Mouse (Mus musculus): ENCODE measurements around the gene Gm1043. TPM values are rescaled to one million over a fixed set of nuclear protein-coding genes. Genes with fewer than 3 reads are reported as not detected.

Gene Gm1043
- polyA plus RNA-seq (2015; fragmentation: Nextera tagmentation; extraction: Ambion mirVana), result 0.22 and 0.27 TPM in 2 replicates

DNA sequence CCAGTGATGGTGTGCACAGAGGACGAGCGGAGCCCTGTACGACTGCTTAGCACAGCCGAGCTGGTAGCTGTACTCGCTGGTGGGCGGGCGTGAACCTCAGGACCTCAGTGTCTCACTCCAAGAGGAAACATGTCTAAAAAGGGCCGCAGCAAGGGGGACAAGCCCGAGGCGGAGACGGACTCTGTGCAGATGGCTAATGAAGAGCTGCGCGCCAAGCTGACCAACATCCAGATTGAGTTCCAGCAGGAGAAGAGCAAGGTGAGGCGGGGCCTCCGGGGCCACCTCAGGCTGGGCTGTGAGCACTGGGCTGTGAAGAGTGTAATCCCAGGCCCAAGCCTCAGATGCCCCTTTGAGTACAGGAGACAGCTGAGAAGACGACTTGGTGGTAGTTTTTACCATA is at the start of gene Gm1043:
Gene Gm1043, plus strand, starts transcription at position 130 of the 400 bp plus-strand sequence.
- no peak for DNase-seq (ENCODE audit: low spot score)

DNA sequence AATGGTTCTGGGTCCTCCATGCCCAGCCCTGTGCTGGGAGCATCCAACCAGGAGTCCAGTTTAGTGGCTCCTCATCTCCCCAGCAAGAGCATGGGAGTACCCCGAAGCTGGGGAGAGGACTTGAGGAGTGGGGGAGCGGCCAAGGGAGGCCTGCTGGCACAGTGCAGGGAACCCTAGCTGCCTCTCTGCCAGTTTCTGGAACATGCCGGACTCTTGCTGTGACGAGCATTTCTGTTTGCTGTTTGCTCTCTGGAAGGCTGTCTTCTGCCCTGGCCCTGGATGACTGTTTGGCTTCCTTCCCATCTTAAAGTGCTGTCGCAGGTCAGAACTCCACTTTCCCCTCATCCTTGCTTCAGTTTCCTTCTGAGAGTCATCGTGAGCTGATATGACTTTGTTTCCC is 49.3 kb upstream of the Gm1043 start:
- no peak for DNase-seq (ENCODE audit: low spot score)

DNA sequence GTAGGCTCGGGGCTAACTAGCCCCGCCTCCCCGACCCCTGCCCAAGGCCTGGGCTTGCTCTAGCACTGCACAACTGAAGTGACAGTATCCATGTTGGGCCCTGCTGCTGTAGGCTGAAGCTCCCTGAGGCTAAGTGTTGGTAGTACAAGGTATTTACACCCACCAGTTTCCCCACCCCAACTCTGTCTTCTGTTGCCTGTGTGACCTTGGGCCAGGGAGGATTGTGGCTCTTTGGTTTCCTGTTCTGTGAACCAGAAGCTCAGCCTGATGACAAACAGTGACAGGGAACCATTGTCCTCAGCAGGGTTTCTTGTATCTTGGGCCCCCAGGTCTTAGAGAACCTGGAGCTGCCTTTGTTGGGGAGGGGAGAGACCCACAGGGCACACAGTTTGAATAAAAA is 48.3 kb upstream of the Gm1043 start:
- DNase-seq (ENCODE audit: low spot score), result no peak

DNA sequence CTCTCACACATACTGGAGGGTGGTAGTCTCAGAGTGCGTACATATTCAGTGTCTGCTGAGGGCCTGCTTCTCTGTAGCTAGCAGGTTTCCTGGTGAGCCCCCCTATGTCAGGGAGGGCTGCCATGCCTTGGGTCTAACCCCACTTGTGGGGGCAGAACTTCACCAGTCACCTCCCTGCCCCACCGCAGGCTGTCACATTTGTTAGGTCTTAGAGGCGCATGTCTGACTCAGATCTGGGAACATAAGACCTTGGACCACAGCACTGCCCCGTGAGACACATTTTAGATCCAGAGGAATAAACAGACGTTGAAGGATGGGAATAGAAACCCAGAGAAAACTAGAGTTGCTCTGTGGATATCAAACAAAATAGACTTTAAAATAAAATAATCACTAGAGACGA is 45.3 kb upstream of the Gm1043 start:
- no peak for DNase-seq (ENCODE audit: low spot score)

DNA sequence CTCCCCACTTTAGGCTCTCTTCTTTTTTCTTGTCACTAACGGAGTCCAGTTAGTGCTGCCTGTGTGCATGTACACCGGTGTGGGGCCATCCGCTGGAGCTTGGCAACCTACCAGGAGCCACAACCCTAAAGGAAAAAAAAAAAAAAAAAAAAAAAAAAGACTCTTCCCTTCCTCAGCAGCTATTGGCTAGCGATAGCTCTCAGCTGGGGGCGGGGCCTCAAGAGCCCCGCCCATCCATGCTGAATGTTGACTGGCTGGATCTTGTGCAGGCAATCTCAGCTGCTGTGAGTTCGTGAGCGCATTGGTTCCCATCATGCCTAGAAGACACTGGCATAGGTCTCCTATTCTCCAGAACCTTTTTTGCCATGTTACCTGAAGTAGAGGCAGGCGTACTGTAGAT is 44.5 kb upstream of the Gm1043 start:
- peak; percentile 53 for DNase-seq (ENCODE audit: low spot score)

DNA sequence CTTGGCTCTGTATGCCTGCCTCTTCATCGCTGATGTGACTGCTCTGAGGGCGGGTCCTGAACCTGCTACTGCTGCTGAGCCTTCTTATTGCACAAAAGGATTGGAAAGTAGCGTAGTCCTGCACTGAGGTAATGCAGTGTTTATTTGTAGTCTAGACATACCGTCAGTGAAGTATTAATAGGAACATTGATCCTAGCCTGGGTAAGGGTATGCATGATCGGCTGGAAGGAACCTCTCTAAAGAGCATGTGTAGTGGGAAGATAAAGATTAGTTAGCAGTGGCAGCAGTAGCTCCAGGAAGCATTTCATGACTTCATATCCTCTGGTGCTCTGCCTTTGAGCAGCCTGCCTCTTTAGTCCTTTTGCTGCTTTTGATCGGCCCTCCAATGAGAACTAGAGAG is 43.5 kb upstream of the Gm1043 start:
- no peak for DNase-seq (ENCODE audit: low spot score)

DNA sequence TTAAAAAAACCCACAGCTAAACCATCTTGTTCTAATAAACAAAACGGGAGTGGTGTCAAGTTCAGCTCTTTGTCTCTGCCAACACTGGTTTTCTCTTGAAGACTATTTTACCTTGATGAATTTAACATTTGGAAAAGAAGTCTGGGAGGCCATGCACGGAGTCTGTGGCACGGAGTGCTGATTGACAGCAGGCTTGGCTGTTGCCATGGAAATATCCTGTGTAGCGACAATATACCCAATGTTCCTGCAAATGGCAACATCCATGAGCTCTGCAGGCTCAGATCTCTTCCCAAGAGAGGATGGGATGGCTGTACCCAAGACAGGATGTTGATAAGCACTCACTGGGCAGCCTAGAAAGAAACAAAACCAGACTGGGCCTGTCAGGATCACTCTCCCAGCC is 42.2 kb upstream of the Gm1043 start:
- DNase-seq (ENCODE audit: low spot score), result no peak

DNA sequence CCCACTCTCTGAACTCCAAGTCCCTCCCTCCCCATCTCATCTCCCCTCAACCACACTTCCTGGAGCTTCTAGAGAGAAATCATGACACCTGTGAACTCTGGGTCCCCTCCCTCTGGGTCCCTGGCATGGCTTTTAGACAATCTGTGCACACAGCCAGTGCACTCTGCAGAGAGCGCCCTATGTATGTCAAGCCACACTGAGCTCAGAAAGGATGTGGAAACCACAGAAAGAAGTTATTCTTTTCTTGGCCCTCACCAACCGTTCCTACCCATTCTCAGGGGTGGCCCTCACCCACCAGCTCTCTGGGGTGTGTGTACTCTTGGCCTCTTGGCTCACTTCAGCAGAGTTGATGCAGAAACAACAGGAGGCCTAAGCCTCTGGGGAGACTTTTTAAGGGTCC is 40.4 kb upstream of the Gm1043 start:
- peak; percentile 96 for DNase-seq (ENCODE audit: low spot score)

DNA sequence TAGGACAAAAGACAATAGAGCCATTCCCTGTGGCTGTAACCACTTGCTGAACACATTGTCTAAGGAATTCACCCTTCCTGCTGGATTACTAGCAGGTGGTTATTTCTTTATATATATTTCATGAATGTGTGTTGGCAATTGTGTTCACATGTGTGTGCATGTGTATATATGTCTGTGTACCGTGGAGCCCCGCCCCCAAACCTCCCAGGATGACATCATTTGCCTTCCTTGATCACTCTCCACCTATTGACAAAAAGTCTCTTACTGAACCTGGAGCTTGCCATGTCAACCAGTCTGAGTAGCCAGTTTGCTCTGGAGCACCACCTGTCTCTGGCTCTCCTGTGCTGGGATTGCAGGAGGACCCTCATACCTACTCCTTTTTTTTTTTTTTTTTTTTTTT is 39.6 kb upstream of the Gm1043 start:
- DNase-seq (ENCODE audit: low spot score), result peak; percentile 66

DNA sequence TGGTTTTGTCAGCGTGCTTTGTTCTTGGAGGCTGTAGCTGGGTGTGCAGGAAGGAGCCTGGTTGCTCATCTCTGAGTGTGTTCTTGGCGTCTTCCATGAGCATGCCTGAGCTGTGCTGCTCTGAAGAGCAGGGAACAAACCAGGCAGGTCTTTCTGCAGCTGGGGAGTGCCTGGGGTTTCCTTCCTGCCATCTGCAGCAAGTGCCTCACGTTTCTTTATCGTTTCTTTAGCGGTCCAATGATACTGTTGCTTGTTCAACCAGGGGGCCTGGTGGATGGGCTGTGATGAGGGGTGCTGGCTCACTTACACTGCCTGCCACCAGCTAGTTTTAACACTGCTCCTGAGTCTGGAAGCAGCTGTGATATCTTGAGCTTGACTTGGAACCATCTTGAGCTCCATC is 38.4 kb upstream of the Gm1043 start:
- DNase-seq (ENCODE audit: low spot score), result peak; percentile 75

DNA sequence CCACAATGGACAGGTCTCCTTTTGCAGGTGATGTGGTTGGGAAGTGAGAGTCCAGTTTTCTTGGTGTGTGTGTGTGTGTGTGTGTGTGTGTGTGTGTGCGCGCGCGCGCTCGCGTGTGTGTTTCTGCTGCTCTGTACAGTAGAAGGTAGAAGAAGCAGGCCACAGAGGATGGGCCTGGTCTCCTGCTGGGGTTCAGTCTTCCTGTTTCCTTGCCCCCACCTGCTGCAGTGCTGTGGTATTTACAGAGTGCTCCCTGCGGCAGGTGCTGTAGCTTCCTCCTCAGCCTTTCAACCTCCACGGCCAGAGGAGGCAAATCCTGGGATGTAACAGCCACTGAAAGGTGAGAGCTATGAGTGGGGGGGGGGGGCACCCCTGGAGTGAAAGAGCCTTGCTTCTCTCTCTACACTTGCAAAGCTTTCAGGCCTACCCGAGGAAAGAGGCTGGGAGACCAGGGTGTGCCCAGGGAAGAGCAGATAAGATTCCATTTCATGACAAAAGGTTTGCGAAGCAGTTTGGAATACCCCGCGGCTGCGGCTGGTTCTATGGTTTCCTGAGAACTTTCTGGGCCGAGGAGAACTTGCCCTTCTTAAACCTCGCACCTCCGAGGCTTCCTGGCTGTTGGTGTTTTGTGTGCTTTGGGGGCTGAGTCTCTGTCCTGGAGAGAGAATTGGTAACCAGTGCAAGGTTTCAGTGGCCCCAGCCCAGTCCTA is 37.8 kb upstream of the Gm1043 start:
- DNase-seq (ENCODE audit: low spot score), result peak; percentile 74

DNA sequence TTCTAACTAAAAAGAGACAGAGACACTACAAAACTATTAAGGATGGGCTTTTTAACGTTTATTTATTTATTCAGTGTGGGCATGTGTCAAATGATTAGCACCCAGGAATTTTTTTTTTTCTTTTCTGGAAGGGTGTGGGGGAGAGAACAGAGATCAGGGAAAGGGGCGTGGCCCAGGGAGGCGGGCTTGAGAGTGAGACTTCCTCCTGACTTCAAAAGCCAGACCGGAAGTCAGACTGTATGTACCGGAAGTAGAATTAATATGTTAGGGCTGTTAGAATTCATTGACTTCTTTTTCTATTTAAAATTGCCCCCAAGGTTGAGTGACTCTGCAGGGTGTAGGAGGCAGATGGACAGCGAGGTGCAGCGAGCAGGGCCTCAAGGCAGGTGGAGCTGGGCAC is 37.2 kb upstream of the Gm1043 start:
- peak; percentile 73 for DNase-seq (ENCODE audit: low spot score)

DNA sequence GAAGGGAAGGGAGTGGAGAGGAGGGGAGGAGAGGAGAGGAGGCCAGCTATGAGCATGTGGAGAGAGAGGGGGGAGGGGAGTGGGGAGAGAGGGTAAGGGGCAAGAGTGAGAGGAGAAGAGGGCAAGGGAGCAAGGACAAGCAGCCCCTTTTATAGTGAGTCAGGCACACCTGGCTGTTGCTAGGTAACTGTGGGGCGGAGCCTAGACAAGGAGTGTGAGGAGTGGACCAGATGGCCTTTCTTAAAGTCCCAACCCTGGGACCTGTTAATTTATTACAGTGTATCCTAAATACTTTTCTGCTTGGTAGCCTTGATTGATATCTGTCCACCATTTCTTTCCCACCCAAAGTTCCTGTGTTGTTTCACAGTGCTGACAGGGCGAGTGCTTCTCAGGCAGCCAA is 36.1 kb upstream of the Gm1043 start:
- DNase-seq (ENCODE audit: low spot score), result no peak

DNA sequence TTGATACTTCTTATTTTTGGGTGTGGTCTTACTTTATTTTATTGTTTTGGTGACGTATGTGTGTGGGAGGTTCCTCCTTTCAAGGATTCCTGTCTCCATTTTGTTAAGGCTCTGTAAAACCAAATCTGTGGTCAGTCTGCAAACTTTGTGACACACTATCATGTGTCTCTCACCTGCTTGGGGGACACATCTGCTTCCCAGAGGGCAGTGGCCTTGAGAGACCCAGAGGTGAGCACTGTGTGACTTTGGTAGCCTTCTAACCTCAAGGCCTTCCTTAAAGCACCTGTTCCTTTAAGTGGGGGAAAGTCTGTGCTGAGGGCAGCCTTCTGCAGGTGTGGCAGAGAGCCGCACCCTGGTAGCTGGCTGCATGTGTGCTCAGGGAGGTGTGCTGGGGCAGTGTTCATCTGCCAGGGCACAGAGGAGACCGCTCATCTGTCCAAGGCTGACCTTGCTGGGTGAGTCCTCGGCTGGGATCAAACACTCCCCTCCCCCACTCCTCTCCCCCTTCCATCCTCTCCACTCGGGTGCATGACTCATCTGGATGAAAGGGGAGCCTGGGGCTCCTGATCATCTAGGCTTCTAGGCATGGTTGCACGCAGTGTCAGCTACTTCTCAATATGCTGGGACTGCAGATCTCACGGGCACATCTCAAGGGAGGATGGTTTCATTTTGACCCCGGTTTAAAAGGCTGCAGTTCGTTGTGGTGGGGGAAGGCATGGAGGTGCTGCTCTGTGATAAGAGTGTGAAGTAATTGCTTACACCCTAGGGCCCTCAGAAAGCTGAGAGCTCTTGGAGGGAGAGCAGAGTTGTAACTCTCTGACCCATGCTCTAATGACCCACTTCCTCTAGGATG is 34.4 kb upstream of the Gm1043 start:
- peak; percentile 60 for DNase-seq (ENCODE audit: low spot score)

DNA sequence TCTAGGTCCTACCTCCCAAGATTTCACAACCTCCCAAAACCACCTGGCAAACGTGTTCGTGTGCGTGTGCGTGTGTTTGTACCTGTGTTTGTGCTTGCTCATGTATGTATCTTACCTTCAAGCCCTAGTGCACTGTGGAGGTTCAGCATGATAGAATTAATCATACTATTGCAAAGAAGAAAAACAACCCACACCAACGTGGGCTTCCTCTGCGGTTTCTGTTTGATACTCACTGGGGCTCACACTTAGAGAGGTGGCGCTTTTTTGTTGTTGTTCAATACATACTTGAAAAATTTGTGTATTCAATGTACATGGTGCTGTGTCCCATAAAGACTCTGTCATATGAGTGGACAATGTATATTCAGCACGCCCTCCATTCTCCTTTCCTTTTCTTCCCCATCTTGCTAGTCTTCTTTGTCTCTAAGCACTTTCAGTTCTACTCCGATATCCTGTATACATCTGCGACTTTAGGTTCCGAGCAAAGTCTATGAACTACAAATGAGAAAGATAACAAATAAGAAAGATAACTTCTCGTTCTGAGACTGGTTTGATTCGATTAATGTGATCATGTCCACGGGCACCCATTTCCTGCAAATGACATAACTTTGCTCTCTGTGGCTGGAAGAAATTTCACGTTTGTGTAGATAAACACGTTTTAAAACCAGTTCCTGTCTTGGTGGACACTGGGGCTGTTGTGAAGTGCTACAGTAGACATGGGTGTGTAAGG is 33.6 kb upstream of the Gm1043 start:
- DNase-seq (ENCODE audit: low spot score), result peak; percentile 55

DNA sequence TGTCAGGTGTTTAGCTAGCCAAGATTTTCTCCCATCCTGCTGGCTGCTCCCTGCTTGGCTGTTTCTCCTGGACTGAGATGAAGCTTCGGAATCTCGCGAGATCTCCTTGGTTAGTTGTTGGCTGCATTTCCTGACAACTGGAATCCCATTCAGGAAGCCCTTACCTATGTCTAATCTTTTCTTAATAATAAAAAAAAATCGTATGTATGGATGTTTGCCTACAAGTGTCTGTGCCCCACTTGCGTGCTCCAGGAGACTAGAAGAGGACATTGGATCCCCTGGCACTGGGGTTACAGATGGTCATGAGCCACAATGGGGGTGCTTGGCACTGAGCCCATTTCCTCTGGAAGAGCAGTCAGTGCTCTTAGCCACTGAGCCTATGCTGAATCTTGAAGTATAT is 32.3 kb upstream of the Gm1043 start:
- no peak for DNase-seq (ENCODE audit: low spot score)

DNA sequence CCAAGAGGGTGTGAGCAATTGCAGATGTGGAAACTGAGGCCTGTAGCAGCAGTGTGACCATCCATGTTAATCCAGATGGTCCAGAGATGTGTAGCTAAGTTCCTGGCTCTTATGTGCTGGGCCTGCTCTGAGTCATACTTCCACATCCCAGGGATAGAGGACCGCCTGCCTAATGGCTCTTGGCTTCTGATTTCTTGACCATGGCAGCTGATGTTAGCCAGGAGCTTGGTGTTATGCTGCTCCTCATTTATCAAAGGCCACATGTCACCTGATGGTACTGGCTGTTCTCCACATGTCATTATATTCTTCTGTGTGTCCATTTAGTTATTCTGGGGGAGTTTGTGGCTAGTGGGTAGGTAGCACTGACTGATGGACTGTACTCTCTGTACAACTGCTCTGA is 29.4 kb upstream of the Gm1043 start:
- no peak for DNase-seq (ENCODE audit: low spot score)

DNA sequence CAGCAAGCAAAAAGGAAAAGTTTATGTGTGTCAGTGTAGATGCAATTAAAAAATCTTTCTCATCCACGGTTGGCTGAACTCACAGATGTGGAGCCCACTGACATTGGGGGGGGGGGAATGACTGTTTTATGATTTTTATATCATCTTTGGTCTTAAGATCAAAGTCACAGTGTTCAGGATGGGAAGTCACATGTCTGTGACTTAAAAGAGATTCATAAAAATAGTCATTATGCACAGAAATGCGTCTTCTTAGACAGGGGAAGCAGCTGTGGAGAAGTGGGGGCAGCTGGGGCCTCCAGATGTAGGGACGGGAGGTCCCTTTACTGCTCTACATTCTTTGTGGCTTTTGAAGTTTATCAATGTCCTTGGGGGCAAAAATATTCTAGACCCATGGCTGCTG is 28.7 kb upstream of the Gm1043 start:
- peak; percentile 69 for DNase-seq (ENCODE audit: low spot score)

DNA sequence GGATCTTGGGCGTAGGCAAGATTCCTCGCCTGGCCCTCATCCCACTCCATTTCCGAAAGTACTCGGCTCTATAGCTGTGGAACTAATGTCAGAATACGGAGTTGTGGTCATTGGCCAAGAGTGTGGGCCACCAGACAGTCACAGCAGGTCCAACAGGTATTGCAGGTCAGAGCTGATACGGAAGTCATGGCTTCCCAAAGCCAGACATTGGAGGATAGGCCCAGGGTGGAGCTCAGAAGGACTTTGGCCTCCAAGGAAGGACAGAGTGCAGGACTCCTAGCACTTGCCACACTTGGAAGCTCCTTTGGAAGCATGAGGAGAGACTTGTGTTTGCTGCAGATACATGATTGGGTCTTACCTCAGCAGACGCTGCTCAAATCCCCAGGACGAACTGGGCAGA is 23.6 kb upstream of the Gm1043 start:
- no peak for DNase-seq (ENCODE audit: low spot score)

DNA sequence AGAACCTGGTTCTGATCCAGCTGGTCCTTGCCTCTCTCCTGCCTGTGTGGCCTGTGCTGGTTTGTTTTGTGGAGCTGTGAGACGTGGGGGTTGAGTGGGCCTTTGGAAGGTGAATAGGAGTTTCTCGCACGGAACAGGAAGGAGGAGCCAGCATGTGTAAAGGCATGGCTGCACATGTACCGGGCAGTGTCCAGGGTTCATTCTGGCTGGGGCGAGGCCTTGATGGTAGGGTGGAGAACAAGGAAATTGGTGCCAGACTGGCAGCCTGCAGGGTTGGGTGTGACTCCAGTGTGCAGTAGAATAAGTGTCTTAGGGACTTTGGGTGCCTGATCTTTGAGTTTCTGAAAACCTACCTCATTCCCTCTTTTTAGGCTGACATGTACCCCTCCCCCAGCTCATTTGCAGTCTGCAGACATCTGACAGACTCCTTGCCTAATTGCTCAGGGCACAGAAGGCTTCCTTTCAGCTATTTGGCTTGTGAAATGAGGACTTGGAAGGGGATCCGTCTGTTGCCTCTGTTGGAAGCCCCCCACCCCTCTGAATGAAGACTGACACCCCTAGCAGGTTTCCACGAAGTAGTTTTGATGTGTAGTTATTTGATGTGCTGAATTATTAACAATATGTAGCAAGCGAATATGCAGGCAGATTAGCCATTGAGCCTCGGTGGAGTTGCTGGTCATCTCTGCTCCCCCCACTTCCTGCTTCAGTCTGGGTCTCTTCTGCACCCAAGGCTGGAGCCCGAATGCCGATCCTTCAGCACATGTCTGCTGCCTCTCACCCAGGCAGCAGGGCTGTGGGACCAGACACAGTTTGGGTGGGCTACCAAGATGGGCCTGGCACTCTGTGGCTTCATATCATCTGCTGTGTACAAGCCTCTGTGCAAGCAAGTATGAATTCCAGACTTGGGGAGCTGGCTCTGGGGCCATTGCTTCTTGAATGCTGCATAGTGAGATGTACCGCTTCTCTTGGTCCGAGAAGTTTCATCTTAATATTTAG is 20.4 kb upstream of the Gm1043 start:
- DNase-seq (ENCODE audit: low spot score), result no peak
